Mouse (Mus musculus): Measurements from ENCODE around the gene Cdpf1.

Cdpf1 gene

GRCm38 (mm10) chr15:85811535-85812277 lies at the start of gene Cdpf1:
TSS of gene Cdpf1 (minus strand) at chr15:85811697.
- peak; percentile 99 for DNase-seq (ENCODE audit: low spot score)

- DNase-seq (ENCODE audit: low spot score) = peak; percentile 97
These were observed 48.1 kb upstream of the Cdpf1 start, which contains the start of gene Gtse1 for GRCm38 (mm10) chr15:85859490-85860031. TSS of gene Gtse1 (plus strand) at chr15:85859745.

- DNase-seq (ENCODE audit: low spot score) = no peak
These were observed 47.5 kb upstream of the Cdpf1 start for GRCm38 (mm10) chr15:85858980-85859489.

- no peak for DNase-seq (ENCODE audit: low spot score)
These were observed 40.3 kb upstream of the Cdpf1 start for GRCm38 (mm10) chr15:85851656-85852392.

GRCm38 (mm10) chr15:85845071-85845470 lies 33.6 kb upstream of the Cdpf1 start:
- DNase-seq (ENCODE audit: low spot score) = no peak

- DNase-seq (ENCODE audit: low spot score) = no peak
These were observed 30.4 kb upstream of the Cdpf1 start for GRCm38 (mm10) chr15:85841796-85842360.

- no peak for DNase-seq (ENCODE audit: low spot score)
These were observed 29.5 kb upstream of the Cdpf1 start for GRCm38 (mm10) chr15:85840983-85841382.

GRCm38 (mm10) chr15:85836887-85837286 lies 25.4 kb upstream of the Cdpf1 start:
- no peak for DNase-seq (ENCODE audit: low spot score)

- no peak for DNase-seq (ENCODE audit: low spot score)
These were observed 23.8 kb upstream of the Cdpf1 start for GRCm38 (mm10) chr15:85835335-85835734.

GRCm38 (mm10) chr15:85832599-85832998 lies 21.1 kb upstream of the Cdpf1 start:
- DNase-seq (ENCODE audit: low spot score) = no peak

- DNase-seq (ENCODE audit: low spot score) = peak; percentile 91
These were observed 20.6 kb upstream of the Cdpf1 start, which contains the start of gene Ttc38 for GRCm38 (mm10) chr15:85831954-85832590. TSS of gene Ttc38 (plus strand) at chr15:85832306.

GRCm38 (mm10) chr15:85829470-85829869 lies 18.0 kb upstream of the Cdpf1 start:
- DNase-seq (ENCODE audit: low spot score) = no peak

- DNase-seq (ENCODE audit: low spot score) = peak; percentile 55
These were observed 16.6 kb upstream of the Cdpf1 start for GRCm38 (mm10) chr15:85828071-85828470.

GRCm38 (mm10) chr15:85826676-85827075 lies 15.2 kb upstream of the Cdpf1 start:
- no peak for DNase-seq (ENCODE audit: low spot score)

GRCm38 (mm10) chr15:85822011-85822359 lies 10.5 kb upstream of the Cdpf1 start:
- no peak for DNase-seq (ENCODE audit: low spot score)

- no peak for DNase-seq (ENCODE audit: low spot score)
These were observed 9.9 kb upstream of the Cdpf1 start, which contains the start of gene Pkdrej for GRCm38 (mm10) chr15:85821203-85822010. TSS of gene Pkdrej (minus strand) at chr15:85821734.

- no peak for DNase-seq (ENCODE audit: low spot score)
These were observed 1.9 kb upstream of the Cdpf1 start for GRCm38 (mm10) chr15:85813428-85813827.

GRCm38 (mm10) chr15:85810806-85811521 lies 533 bp downstream of the Cdpf1 start:
- DNase-seq (ENCODE audit: low spot score) = peak; percentile 64

- DNase-seq (ENCODE audit: low spot score) = no peak
These were observed 1.1 kb downstream of the Cdpf1 start for GRCm38 (mm10) chr15:85810462-85810805.

- no peak for DNase-seq (ENCODE audit: low spot score)
These were observed 2.4 kb downstream of the Cdpf1 start for GRCm38 (mm10) chr15:85809091-85809490.

All from lung, postnatal 25 days (tissue).